Mouse (Mus musculus) C2C12 (cell line): ENCODE measurements around the gene Olfr981. TPM values are rescaled to one million over a fixed set of nuclear protein-coding genes. Genes with fewer than 3 reads are reported as not detected.
"Not testable (repeated sequence)": the region's sequence is repeated elsewhere in the genome, so short reads cannot be mapped to it uniquely, and the experiment has no call there.

Experiments
- H3K27me3 ChIP-seq: one replicate; pipeline ENCODE4 v1.6.1; 2011; ENCODE audit not compliant: control insufficient read depth, insufficient read depth, insufficient read length
- H3K36me3 ChIP-seq: one replicate; pipeline ENCODE4 v1.6.1; 2011; ENCODE audit not compliant: control insufficient read depth, insufficient read depth
- H3K4me3 ChIP-seq: one replicate; pipeline ENCODE4 v1.5.1; 2011; ENCODE audit warnings: mild to moderate bottlenecking, control low read depth; ENCODE audit not compliant: poor library complexity, insufficient read depth, severe bottlenecking
- H3K79me2 ChIP-seq: one replicate; pipeline ENCODE4 v1.6.1; 2011; ENCODE audit not compliant: control insufficient read depth, insufficient read depth
- H3K79me3 ChIP-seq: one replicate; pipeline ENCODE4 v1.6.1; 2011; ENCODE audit warnings: low read depth, control low read depth
- H3ac ChIP-seq: one replicate; pipeline ENCODE3; 2011; ENCODE audit warnings: low read depth; ENCODE audit not compliant: control insufficient read depth, insufficient read length
- CEBPB ChIP-seq: IDR thresholded peaks from one replicate; pipeline ENCODE4 v1.6.1; 2011; ENCODE audit warnings: low read depth, mild to moderate bottlenecking, control low read depth, moderate library complexity
- CTCF ChIP-seq: IDR thresholded peaks from one replicate; pipeline ENCODE4 v1.5.1; 2011; ENCODE audit not compliant: control insufficient read depth, insufficient read depth, insufficient read length
- FOSL1 ChIP-seq: IDR thresholded peaks from one replicate; pipeline ENCODE4 v1.8.0; 2011; ENCODE audit warnings: mild to moderate bottlenecking, low read length; ENCODE audit not compliant: poor library complexity, insufficient read depth, severe bottlenecking
- MAX ChIP-seq: IDR thresholded peaks from one replicate; pipeline ENCODE4 v1.6.1; 2011; ENCODE audit warnings: mild to moderate bottlenecking, control low read depth
- MYOD1 ChIP-seq: IDR thresholded peaks from one replicate; pipeline ENCODE4 v1.6.1; 2011; ENCODE audit warnings: low read depth; ENCODE audit not compliant: control insufficient read depth, insufficient read length
- MYOG ChIP-seq: IDR thresholded peaks from one replicate; pipeline ENCODE4 v1.6.1; 2011; ENCODE audit not compliant: control insufficient read depth, insufficient read length; ENCODE audit errors: extremely low read depth
- USF1 ChIP-seq: IDR thresholded peaks from one replicate; pipeline ENCODE4 v1.6.1; 2011; ENCODE audit warnings: low read depth, mild to moderate bottlenecking, control low read depth, moderate library complexity
- long read RNA-seq, 2 experiments: library from polyadenylated mRNA; unstranded; transcript quantifications; one replicate each; pipeline ENCODE4 v2.0.0; 2019 to 2020
- polyA plus RNA-seq: library from polyadenylated mRNA; unstranded; fragments of >200 nt; fragmentation: generic; extraction: Trizol; gene quantifications from one replicate; pipeline ENCODE4 v1.2.1, GENCODE M21; 2012; ENCODE audit warnings: missing spikeins

Olfr981 gene
- not detected for polyA plus RNA-seq
- long read RNA-seq, experiment 1: 0 reads
- long read RNA-seq, experiment 2: 0 reads

DNA sequence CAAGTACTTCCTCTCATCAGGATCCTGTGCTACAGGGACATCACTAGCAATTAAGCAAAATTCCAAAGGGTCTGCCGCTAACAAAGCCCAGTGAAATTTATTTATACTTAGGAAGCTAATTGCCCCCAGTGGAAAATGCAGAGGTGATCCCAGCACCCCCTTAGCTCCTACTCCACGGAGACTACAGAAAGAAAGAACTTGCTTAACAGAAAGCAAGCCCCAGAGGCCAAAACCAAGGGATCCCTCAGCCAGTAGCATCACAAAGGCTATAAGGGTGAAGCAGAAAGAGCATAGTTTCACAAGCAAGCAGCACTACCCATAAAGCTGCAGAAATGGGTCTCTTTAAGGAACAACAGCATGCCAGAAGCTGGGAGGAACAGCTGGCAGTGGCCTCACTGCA lies at the start of gene Olfr981:
TSS of gene Olfr981 (plus strand) at position 301 of the 400 bp plus-strand sequence.
- H3K79me3 ChIP-seq: no peaks in the 10 kb centered on the region
- no peak within 1 kb of the TSS for H3ac ChIP-seq
- H3K4me3 ChIP-seq: no peak within 1 kb of the TSS
- no peaks in the 10 kb centered on the region for H3K79me2 ChIP-seq
- TF ChIP-seq MAX (no peak), CTCF (no peak), USF1 (no peak)
- H3K36me3 ChIP-seq: no peaks in the 10 kb centered on the region
- H3K27me3 ChIP-seq: no peaks in the 10 kb centered on the region

DNA sequence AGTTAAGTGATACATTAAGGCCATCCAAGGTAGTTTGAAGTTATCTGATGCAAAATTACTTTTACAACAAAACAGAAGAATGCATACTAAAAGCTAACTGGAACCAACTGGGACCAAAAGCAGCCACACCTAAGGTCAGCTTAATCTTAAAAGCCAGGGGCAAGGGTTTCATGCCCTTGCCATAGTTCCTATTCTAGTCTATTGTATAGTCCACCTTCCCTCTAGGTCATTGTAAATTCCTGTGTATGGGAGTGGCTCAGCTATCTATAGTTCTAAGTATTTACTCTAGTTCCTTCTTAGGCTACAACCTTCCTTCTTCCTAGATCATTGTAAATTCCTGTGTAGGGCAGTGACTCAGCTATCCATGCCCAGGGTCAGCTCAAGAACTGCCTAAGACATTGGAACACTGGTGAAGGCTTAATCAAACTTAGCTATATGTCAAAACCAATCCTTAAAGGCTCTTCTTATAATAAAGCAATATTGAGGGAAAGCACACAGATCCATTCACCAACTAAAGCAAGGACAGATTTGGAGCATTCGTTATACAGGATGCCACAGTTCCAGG lies 44.6 kb upstream of the Olfr981 start:
- H3K27me3 ChIP-seq, H3ac ChIP-seq, H3K36me3 ChIP-seq, H3K79me3 ChIP-seq, H3K4me3 ChIP-seq, H3K79me2 ChIP-seq: not testable (repeated sequence)

DNA sequence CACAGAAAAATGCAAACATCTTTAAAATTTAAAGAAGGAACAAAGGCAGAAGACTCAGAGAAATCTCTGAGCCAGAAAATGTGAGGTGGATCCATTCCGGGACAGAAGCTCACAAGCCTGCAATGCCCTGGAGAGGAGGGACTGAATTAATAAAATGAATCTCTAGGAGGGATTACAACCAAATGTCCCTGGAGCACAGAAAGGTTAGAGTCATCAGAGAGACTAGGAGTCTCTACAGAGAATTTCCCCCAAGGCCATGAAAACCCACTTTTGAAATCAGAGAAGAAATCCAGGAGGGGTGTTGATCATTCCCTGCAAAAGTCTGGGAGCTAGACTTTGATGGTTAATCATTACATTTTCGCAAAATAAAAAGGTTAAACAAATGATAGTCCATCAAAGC lies 29.5 kb upstream of the Olfr981 start, which contains the start of gene Olfr978:
TSS of gene Olfr978 (plus strand) at position 301 of the 400 bp plus-strand sequence.
- H3ac ChIP-seq: no peak within 1 kb of the TSS
- H3K4me3 ChIP-seq: no peak within 1 kb of the TSS
- H3K27me3 ChIP-seq: no peaks in the 10 kb centered on the region
- H3K79me2 ChIP-seq: no peaks in the 10 kb centered on the region
- no peaks in the 10 kb centered on the region for H3K36me3 ChIP-seq
- TF ChIP-seq MAX (no peak), USF1 (no peak), CEBPB (no peak)
- H3K79me3 ChIP-seq: no peaks in the 10 kb centered on the region

DNA sequence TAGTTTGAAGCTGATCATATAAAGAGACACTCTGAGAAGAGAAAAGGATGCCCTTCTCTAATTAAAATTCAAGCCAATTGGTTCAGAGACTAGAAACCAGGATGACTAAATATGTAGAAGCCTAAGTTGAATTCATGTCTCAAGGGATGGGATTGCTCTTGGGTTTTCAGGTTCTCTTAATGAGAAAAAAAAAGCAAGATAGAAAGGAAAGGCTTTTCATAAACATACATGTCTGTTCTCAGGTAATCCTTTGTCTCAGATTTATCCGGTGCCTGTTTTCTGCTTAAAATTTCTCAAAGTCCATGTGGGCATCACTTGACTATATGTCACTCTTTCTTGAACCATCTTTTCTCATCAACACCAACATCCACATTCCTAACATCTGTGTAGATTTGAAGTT lies 17.9 kb upstream of the Olfr981 start, which contains the start of gene Olfr979:
TSS of gene Olfr979 (minus strand) at position 101 of the 400 bp plus-strand sequence.
- H3ac ChIP-seq: no peak within 1 kb of the TSS
- no peaks in the 10 kb centered on the region for H3K79me3 ChIP-seq
- H3K27me3 ChIP-seq: no peaks in the 10 kb centered on the region
- no peaks in the 10 kb centered on the region for H3K79me2 ChIP-seq
- H3K36me3 ChIP-seq: no peaks in the 10 kb centered on the region
- no peak within 1 kb of the TSS for H3K4me3 ChIP-seq
- TF ChIP-seq CTCF (no peak), MYOG (no peak), MYOD1 (no peak), MAX (no peak), USF1 (no peak), FOSL1 (no peak)

DNA sequence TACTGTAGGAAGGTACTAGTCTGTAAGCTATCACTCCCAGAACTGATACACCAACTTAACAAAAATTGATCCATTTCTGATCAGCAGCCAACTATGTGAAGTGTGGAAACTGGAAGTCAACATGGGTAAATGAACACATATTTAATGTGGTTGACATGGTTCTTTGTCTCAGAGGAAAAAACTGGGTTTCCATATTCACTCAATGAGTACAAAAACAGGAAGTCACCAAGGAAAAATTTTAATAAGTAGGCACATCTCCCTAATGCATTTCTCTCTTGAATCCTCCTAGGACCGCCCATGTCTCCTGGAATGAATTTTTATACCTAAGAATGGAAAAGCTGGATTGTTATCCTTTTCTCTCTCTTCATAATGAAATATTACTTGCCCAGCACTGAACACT lies 11.8 kb upstream of the Olfr981 start, which contains the start of gene Olfr980:
TSS of gene Olfr980 (minus strand) at position 101 of the 400 bp plus-strand sequence.
- TF ChIP-seq USF1 (no peak), MAX (no peak), MYOG (no peak), CEBPB (no peak), MYOD1 (no peak), CTCF (no peak)
- H3K4me3 ChIP-seq: no peak within 1 kb of the TSS
- H3K27me3 ChIP-seq: no peaks in the 10 kb centered on the region
- no peaks in the 10 kb centered on the region for H3K36me3 ChIP-seq
- no peak within 1 kb of the TSS for H3ac ChIP-seq
- H3K79me2 ChIP-seq: no peaks in the 10 kb centered on the region
- H3K79me3 ChIP-seq: no peaks in the 10 kb centered on the region

DNA sequence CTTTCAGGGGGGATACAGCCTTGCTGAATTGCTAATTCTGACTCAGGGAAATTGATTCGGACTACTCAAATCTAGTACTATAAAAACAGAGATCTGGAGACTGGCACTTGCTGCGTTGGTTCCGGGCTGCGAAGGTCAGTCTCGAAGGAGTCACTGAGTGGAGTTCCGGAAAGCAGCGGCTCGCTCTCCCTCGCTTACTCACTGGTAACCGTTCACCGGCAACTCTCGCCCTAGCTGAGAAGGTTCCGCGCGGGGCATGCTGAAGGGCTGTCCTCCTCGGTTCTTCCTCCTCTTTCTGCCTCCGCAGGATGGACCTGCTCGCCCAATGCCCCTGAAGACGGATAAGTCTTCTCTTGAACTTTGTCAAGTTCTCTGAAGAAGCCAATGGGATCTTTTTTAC lies 28.9 kb downstream of the Olfr981 start:
- no peaks in the 10 kb centered on the region for H3K36me3 ChIP-seq
- no peaks in the 10 kb centered on the region for H3K79me2 ChIP-seq
- H3ac ChIP-seq: no peak overlapping the region
- no peaks in the 10 kb centered on the region for H3K79me3 ChIP-seq
- H3K4me3 ChIP-seq: no peak overlapping the region
- TF ChIP-seq MYOD1: no peak
- no peaks in the 10 kb centered on the region for H3K27me3 ChIP-seq

DNA sequence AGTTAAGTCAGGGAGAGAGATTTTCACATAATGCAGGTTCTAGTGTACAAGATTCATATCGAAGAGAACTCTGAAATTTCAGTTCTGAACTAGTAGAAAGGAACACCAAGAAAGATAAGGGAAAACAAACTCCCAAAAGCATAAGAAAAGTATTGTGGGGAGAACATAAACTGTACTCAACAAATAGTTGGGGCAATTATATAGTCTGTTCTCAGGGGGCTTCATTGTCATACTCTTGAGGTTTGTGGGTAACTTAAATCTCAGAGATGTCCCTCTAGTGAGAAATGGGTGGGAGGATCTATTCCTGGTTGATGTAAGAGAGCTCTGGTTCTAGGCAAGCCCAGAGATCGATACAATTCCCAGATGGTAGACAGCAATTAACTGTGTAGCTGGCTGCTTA lies 52.3 kb downstream of the Olfr981 start, which contains the start of gene Olfr982:
TSS of gene Olfr982 (plus strand) at position 301 of the 400 bp plus-strand sequence.
- H3K27me3 ChIP-seq: peaks cover 3% of the 10 kb centered on the region
- H3K36me3 ChIP-seq: no peaks in the 10 kb centered on the region
- no peak within 1 kb of the TSS for H3K4me3 ChIP-seq
- no peak for TF ChIP-seq MYOG
- no peak for TF ChIP-seq MYOD1
- no peak for TF ChIP-seq CTCF
- TF ChIP-seq FOSL1: no peak
- no peak for TF ChIP-seq MAX
- TF ChIP-seq USF1: no peak
- no peak for TF ChIP-seq CEBPB
- H3K79me3 ChIP-seq: no peaks in the 10 kb centered on the region
- no peak within 1 kb of the TSS for H3ac ChIP-seq
- H3K79me2 ChIP-seq: no peaks in the 10 kb centered on the region
